Mouse (Mus musculus) olfactory bulb, adult 2 months (tissue): ENCODE measurements around the gene Rpl10a.

ENCODE experiments used
- CTCF ChIP-seq: fragments of 200-500 bp; IDR thresholded peaks from 2 replicates; pipeline ENCODE4 v1.5.1; 2012; ENCODE audit warnings: low read depth, mild to moderate bottlenecking, low read length, moderate library complexity; ENCODE audit not compliant: insufficient read depth
- POLR2A ChIP-seq: fragments of 200-500 bp; IDR thresholded peaks from 2 replicates; pipeline ENCODE4 v1.6.1; 2012; ENCODE audit warnings: mild to moderate bottlenecking, low read depth, low read length, moderate library complexity; ENCODE audit not compliant: insufficient read depth

DNA sequence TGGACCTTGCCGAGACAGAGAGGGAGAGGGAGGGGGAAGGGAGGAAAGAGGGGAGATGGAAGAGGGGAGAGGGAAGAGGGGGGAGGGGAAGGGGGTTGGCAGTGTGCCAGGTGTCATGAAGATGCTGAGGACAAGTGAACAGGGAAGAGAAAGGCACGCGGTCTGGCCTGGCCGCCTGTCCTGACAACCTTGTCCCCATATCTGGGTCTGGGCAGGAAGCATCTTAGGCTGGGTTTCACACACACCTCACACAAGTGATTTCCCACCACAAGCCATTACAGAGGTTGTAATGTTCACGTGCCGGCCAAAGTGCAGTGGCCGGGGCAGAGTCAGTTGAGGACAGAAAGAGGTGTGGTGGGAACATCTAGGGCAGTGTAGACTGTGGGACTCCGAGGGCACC is 40.7 kb upstream of the Rpl10a start:
- TF ChIP-seq CTCF, result no peak
- no peak for TF ChIP-seq POLR2A
